Mouse (Mus musculus) intestine, embryonic 16.5 days (tissue): Measurements from ENCODE around the gene Map3k20. TPM values are rescaled to one million over a fixed set of nuclear protein-coding genes. Genes with fewer than 3 reads are reported as not detected.

Source experiments
- ATAC-seq: fragments of 200-750 bp; cut with Nextera tagmentation; 2 replicates; pipeline ENCODE4 v1.8.0; 2017; ENCODE audit warnings: moderate TSS enrichment, moderate library complexity
- H3K27ac ChIP-seq: fragments of 300-500 bp; sonication (generic); 2 replicates; pipeline ENCODE4 v1.5.1; 2014; ENCODE audit warnings: mild to moderate bottlenecking, low read length
- H3K27me3 ChIP-seq: fragments of 300-500 bp; sonication (generic); replicated peaks from 2 replicates; pipeline ENCODE4 v1.6.1; 2014; ENCODE audit warnings: low read length, control low read depth, mixed read lengths; ENCODE audit not compliant: control insufficient read depth, insufficient read depth
- H3K36me3 ChIP-seq: fragments of 300-500 bp; sonication (generic); 2 replicates; pipeline ENCODE4 v1.6.1; 2014; ENCODE audit warnings: low read length, control low read depth; ENCODE audit not compliant: control insufficient read depth, insufficient read depth
- H3K4me1 ChIP-seq: fragments of 300-500 bp; sonication (generic); 2 replicates; pipeline ENCODE4 v1.6.1; 2014; ENCODE audit warnings: low read length, control low read depth, mixed read lengths; ENCODE audit not compliant: control insufficient read depth, insufficient read depth
- H3K4me2 ChIP-seq: fragments of 300-500 bp; sonication (generic); 2 replicates; pipeline ENCODE4 v1.6.1; 2014; ENCODE audit warnings: low read depth, low read length, control low read depth
- H3K4me3 ChIP-seq: fragments of 300-500 bp; sonication (generic); 2 replicates; pipeline ENCODE4 v1.5.1; 2014; ENCODE audit warnings: mild to moderate bottlenecking, low read length
- H3K9ac ChIP-seq: fragments of 300-500 bp; sonication (generic); 2 replicates; pipeline ENCODE4 v1.6.1; 2014; ENCODE audit warnings: low read depth, low read length
- H3K9me3 ChIP-seq: fragments of 300-500 bp; sonication (generic); 2 replicates; pipeline ENCODE4 v1.6.1; 2016; ENCODE audit warnings: low read length, control low read depth; ENCODE audit not compliant: control insufficient read depth
- WGBS: fragments of 180-500 bp; shearing (Covaris S2); extraction: QIAGEN DNeasy Blood & Tissue Kit; methylation state at CpG from one replicate; pipeline ENCODE4 v1.1.7; 2014; 5-methylcytosine and 5-hydroxymethylcytosine counted together
- polyA plus RNA-seq: library from polyadenylated mRNA; unstranded; fragments of >200 nt; fragmentation: Nextera tagmentation; extraction: Ambion mirVana; gene quantifications from 2 replicates; pipeline ENCODE4 v1.2.1, GENCODE M21; 2015

Gene Map3k20
- polyA plus RNA-seq, 1 experiment from 2014 or later, result 13.8 TPM

DNA sequence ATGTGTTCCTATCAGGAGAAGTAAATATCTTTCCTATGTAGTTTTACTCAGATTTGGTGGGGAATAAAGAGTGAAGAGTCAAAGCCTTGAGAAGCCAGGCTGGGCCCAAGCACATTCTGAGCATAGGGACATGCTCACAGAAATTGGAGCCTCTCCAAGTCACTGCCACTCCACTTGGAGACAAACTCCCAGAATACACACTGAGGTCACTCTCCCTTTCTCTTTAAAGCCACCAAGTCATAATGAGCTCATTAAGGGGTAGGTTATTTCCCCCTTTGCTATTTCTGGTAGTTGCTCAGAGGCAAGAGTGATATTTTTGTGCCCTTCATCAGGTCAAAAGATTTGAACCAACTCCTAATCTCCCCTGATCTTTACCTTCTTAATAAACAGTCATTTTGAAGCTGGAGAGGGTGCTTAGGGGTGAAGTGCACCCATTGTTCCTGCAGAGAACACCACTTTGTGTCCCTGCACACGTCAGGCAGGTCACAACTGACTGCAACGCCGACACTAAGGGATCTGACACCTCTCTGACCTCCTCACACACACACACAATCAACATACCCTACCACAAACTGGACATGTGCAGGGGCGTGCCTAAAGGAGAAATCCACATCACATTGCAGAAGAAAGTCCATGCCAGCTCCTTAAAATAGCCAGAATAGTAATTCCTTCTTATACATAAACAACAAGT is 15.6 kb upstream of the Map3k20 start:
- Histone ChIP-seq H3K4me2 (no peak overlapping the region), H3K27me3 (no peaks in the 10 kb centered on the region), H3K36me3 (no peaks in the 10 kb centered on the region), H3K4me3 (no peak overlapping the region), H3K9me3 (no peaks in the 10 kb centered on the region), H3K27ac (no peak overlapping the region), H3K4me1 (0 out of 2 replicates have a peak, but pooled peaks cover 3% of the 10 kb centered on the region), H3K9ac (no peak overlapping the region)
- ATAC-seq, result no peak
- 77% methylated on average over 4 of the region's 4 CpGs for WGBS

DNA sequence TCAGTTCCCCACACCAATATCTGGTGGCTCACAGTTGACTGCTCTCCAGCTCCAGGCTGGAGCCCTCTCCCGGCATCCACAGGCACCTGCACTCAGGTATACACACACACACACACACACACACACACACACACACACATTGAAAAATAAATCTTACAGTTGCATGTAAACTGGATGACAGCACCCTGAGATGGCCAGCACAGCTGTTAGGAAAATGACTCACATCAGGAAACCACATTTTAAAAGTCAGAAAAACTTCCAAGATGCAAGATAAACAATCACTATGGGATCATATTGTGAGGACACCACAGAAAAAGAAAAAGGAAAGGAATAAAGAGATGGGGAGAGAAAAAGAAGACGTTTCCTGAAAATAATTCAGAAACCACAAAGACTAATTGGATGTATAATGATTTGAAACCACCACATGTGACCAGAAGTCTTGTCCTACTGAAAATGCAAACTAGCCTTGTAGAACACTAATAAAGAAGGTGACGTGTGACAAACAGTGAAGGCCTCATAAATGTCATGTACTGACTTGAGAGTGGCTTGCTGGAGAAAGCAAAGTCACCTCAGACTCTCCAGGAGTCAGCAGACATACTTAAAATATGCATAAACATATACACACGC is 7.1 kb upstream of the Map3k20 start:
- no peaks in the 10 kb centered on the region for H3K9me3 ChIP-seq
- no peak overlapping the region for H3K4me3 ChIP-seq
- H3K27ac ChIP-seq, result no peak overlapping the region
- 79% methylated on average over 4 of the region's 4 CpGs for WGBS
- H3K27me3 ChIP-seq, result no peaks in the 10 kb centered on the region
- H3K4me1 ChIP-seq, result no peaks in the 10 kb centered on the region
- H3K4me2 ChIP-seq, result no peak overlapping the region
- no peak for ATAC-seq
- H3K36me3 ChIP-seq, result no peaks in the 10 kb centered on the region
- no peak overlapping the region for H3K9ac ChIP-seq

DNA sequence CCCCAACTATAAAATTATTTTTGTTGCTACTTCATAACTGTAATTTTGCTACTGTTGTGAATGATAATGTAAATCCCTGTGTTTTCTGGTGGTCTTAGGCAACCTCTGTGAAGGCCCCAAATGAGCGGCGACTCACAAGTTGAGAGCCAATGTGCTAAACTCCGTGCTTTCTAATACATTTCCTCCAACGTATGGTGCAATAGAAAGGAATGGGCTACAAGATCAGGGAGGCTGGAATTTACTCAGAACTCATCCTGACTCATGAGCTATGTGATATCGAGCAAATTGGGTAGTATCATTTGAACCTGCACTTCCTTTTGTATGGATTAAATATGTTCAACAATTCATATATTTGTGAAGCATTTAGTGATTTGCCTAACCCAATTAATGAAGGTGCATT is 4.9 kb upstream of the Map3k20 start:
- WGBS, result 88% methylated on average over 5 of the region's 5 CpGs
- H3K4me3 ChIP-seq, result no peak overlapping the region
- no peaks in the 10 kb centered on the region for H3K9me3 ChIP-seq
- no peak overlapping the region for H3K27ac ChIP-seq
- H3K27me3 ChIP-seq, result no peaks in the 10 kb centered on the region
- no peak for ATAC-seq
- no peak overlapping the region for H3K4me2 ChIP-seq
- no peaks in the 10 kb centered on the region for H3K36me3 ChIP-seq
- H3K4me1 ChIP-seq, result no peaks in the 10 kb centered on the region
- no peak overlapping the region for H3K9ac ChIP-seq

DNA sequence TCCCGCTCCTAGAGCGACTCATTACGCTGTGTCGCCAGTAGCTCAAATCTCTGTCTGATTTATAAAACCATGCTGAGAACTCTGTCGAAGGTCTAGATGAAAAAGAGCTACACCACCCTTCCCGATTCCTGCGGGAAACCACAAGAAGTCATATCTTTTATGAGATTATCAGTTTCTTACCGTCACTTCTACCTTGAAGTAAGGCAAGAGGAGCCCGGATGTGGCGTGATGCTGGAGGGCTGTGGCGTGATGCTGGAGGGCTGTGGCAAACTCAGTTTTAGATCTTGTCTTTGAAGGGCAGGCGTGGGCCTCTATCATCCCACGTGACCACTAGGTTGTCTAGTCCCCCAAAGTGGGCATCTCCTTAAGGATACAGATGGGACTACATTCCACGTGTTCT is 3.5 kb upstream of the Map3k20 start:
- H3K9ac ChIP-seq, result no peak overlapping the region
- H3K9me3 ChIP-seq, result no peaks in the 10 kb centered on the region
- no peaks in the 10 kb centered on the region for H3K36me3 ChIP-seq
- no peak overlapping the region for H3K4me2 ChIP-seq
- no peak overlapping the region for H3K4me3 ChIP-seq
- no peak for ATAC-seq
- 91% methylated on average over 14 of the region's 14 CpGs for WGBS
- no peaks in the 10 kb centered on the region for H3K4me1 ChIP-seq
- H3K27me3 ChIP-seq, result no peaks in the 10 kb centered on the region
- H3K27ac ChIP-seq, result no peak overlapping the region

DNA sequence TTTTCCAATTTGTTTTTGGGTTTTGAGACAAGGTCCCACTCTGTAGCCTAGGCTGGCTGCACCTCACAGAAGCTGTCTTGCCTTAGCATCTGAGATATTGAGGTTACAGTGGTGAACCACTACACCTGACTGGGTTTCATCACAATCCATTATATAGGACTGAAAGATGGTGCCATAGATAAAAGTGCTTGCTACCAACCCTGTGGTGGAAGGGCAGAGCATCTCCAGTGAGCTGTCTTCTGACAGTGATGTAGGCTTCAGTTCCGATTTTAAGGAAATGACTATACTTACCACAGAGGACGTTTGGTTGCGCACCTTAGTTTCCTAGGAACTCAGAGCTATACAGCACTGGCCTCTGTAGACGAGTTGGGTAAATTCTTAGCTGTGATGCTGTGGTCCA is 2.7 kb upstream of the Map3k20 start:
- Histone ChIP-seq H3K4me2 (no peak overlapping the region), H3K36me3 (no peaks in the 10 kb centered on the region), H3K9ac (no peak overlapping the region), H3K27ac (no peak overlapping the region), H3K4me1 (peaks cover 7% of the 10 kb centered on the region), H3K9me3 (no peaks in the 10 kb centered on the region), H3K4me3 (no peak overlapping the region), H3K27me3 (no peaks in the 10 kb centered on the region)
- WGBS, result 84% methylated on average over 4 of the region's 4 CpGs
- no peak for ATAC-seq

DNA sequence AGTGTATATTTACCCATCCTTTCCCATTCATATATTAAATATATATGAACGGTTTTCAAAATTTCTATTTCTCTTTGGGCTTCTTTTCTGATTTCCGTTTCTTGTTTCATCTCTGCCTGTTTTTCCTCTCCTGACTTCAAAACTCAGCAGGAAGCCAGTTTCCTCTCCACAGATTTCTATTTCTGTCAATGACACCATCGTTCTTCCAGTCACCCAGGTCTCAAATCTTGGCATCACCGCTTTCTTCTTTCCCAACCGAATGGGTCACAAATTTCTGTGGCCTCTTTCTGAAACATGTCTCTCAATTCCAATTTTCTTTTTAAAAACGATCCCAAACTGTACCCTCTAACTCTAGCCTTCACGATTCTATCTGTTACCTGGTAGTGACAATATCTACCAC is 748 bp upstream of the Map3k20 start:
- 79% methylated on average over 7 of the region's 7 CpGs for WGBS
- H3K27ac ChIP-seq, result no peak overlapping the region
- H3K4me1 ChIP-seq, result peaks cover 19% of the 10 kb centered on the region
- no peak for ATAC-seq
- H3K4me2 ChIP-seq, result no peak overlapping the region
- no peaks in the 10 kb centered on the region for H3K27me3 ChIP-seq
- no peak overlapping the region for H3K4me3 ChIP-seq
- no peak overlapping the region for H3K9ac ChIP-seq
- no peaks in the 10 kb centered on the region for H3K9me3 ChIP-seq
- no peaks in the 10 kb centered on the region for H3K36me3 ChIP-seq

DNA sequence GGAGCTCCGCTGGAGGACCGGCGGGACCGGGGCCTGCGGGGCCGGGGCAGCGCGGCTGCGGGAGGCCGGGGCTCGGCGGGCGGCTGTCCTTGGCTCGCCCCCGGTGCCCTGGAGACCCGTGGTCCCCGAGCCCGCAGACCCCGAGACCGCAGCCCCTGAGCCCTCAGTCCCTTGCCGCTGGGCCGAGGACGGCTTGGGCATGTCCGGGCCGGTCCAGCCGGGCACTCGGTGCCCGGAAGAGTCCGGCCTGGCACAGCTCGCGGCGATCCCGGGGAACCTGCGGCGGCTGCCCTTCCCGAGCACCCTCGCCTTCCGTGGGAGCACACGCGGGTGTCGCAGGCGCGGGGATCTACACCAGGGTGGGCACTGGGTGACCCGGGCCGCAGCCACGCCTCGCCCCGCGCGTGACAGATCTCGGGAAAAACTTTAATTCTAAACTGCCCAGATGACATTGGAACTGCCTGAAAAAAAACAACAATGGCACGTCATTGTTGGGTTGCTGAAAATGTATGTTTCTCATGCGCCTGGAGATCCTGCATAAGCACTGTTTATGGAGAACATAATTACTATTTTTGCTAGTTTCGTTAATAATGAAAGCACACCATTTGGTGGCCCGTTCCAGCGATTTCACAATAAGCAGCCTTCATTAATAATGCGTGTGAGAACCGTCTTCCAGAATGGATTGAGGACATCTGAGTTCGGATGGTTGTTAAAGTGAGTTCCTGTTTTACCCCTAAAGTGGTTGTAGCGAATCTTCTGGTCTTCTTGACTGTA is 638 bp downstream of the Map3k20 start:
- H3K9ac ChIP-seq, result peak overlapping the region; percentile 87
- peak overlapping the region; percentile 55 for H3K27ac ChIP-seq
- peak overlapping the region; percentile 66 for H3K4me2 ChIP-seq
- peak overlapping the region; percentile 66 for H3K4me3 ChIP-seq
- H3K9me3 ChIP-seq, result no peaks in the 10 kb centered on the region
- H3K36me3 ChIP-seq, result no peaks in the 10 kb centered on the region
- peak; percentile 68 for ATAC-seq
- H3K4me1 ChIP-seq, result peaks cover 19% of the 10 kb centered on the region
- 1% methylated on average over 57 of the region's 60 CpGs for WGBS
- no peaks in the 10 kb centered on the region for H3K27me3 ChIP-seq

- WGBS, result 36% methylated on average over 4 of the region's 4 CpGs
- Histone ChIP-seq H3K4me3 (no peak overlapping the region), H3K9ac (peak overlapping the region; percentile 9; the same call in 1 of the 2 replicates), H3K36me3 (no peaks in the 10 kb centered on the region), H3K27ac (peak overlapping the region; percentile 33), H3K4me2 (no peak overlapping the region), H3K9me3 (no peaks in the 10 kb centered on the region), H3K27me3 (no peaks in the 10 kb centered on the region), H3K4me1 (peaks cover 19% of the 10 kb centered on the region)
- ATAC-seq, result peak; percentile 65
Observed at GRCm38 (mm10) chr2:72287142-72287541, 1.7 kb downstream of the Map3k20 start.

DNA sequence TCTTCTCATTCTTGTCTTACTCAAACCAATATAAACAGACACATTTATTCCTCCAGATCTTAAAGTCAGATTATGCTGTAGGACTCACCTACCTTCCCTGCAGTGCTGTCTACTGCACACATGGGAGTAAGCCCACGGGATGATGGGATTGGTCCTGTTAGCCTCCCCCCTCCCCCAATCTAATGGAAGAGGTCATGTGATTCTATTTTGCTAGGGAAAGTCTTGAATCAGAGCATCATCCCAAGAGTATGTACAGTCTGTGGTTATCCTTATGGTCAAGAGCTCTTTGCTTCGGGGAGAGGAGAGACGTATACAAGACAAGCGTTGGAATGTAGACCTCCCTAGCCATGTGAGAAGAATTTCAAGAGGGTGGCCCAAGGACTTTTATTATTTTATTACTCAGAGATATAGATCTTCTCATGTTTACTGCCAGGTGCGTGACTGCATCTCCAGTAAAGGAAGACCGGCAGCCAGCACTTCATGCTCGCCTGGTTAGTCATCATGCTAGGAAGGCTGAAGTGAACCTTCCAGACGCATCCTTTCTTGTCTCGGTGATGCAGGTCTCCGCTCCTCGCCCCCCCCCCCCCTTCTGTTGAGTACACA is 3.6 kb downstream of the Map3k20 start:
- no peak overlapping the region for H3K9ac ChIP-seq
- H3K4me2 ChIP-seq, result no peak overlapping the region
- H3K4me3 ChIP-seq, result no peak overlapping the region
- no peaks in the 10 kb centered on the region for H3K27me3 ChIP-seq
- H3K9me3 ChIP-seq, result no peaks in the 10 kb centered on the region
- H3K36me3 ChIP-seq, result no peaks in the 10 kb centered on the region
- no peak overlapping the region for H3K27ac ChIP-seq
- 64% methylated on average over 11 of the region's 11 CpGs for WGBS
- peaks cover 19% of the 10 kb centered on the region for H3K4me1 ChIP-seq
- peak; percentile 39; the same call in 1 of the 2 replicates for ATAC-seq
